Mouse (Mus musculus): ENCODE measurements around the gene Rad51b.

- TF ChIP-seq POLR2A (IDR thresholded peaks at IDR 0.05; ENCODE audit: insufficient read depth, low read depth, low read length) (no peak), CTCF (IDR thresholded peaks at IDR 0.05) (no peak), EP300 (IDR thresholded peaks at IDR 0.05; ENCODE audit: insufficient read depth, low read depth, low read length) (no peak)
Measured at GRCm38 (mm10) chr12:79254975-79255374, 42.1 kb upstream of the Rad51b start.

All from heart, adult 2 months (tissue).